Mouse (Mus musculus): ENCODE measurements at regions not wholly inside any gene's neighbourhood (a gene's known extent, or its start where the extent isn't known, plus 50 kb on each side); places are given as distances from the start of the nearest gene placed in this dataset.
"Not testable (repeated sequence)": the region's sequence is repeated elsewhere in the genome, so short reads cannot be mapped to it uniquely, and the experiment has no call there.

DNA sequence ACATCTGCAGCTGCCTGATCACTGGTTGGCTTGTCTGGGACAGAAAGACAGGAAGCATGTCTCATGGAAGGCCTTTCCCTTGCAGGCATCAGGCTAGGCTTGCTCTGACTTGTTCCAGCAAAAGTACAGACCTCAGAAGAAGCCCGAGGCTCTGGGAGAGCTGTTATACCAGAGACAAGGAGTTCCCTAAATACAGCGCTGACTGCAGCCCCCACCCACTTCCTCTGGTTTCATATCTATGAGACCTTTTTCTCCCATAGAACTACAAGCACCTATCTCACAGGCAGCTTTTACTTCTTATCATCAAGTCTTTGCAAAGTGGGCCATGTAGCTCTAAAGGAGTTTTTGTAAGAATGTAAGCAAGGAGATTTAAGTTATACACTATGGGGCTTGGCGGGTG lies 312.2 kb upstream of the Vmn1r3 start:
- not testable (repeated sequence) for DNase-seq (ENCODE audit: extremely low read depth, low read depth, low spot score); H3K9ac ChIP-seq (ENCODE audit: low read depth, low read length); H3K27ac ChIP-seq (replicated peaks; ENCODE audit: insufficient read depth, low read depth, low read length); H3K79me2 ChIP-seq (ENCODE audit: control insufficient read depth, insufficient read depth, low read length); H3K4me3 ChIP-seq (ENCODE audit: insufficient read depth, low read depth, low read length); H3K4me1 ChIP-seq (ENCODE audit: control insufficient read depth, insufficient read depth, low read length); H3K27me3 ChIP-seq (ENCODE audit: control insufficient read depth, insufficient read depth, low read length); H3K36me3 ChIP-seq (ENCODE audit: control insufficient read depth, insufficient read depth, low read length)
- WGBS: no CpG with 5 or more reads among the region's 3 CpGs

DNA sequence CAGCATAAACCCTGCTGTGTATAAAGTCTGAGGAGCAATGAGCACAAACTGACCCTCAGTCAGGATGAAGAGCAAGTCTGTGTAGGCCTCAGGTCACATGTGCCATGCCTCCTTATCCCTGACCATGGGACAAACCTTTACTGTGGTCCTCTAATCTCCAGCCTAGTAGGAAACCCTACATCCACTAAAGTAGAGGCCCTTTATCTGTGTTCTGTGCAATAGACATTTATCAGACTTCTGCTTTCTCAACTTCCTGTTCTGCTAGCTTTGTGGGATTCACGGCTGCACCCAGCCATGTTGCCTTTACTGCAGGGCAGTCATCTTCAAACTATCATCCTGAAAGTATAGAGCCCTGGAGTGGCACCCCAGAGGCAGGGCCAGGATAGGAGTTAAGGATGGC lies 310.8 kb upstream of the Vmn1r3 start:
- WGBS: 65% methylated on average over 1 of the region's 1 CpGs
- not testable (repeated sequence) for H3K27ac ChIP-seq (replicated peaks; ENCODE audit: insufficient read depth, low read depth, low read length); DNase-seq (ENCODE audit: extremely low read depth, low read depth, low spot score)

DNA sequence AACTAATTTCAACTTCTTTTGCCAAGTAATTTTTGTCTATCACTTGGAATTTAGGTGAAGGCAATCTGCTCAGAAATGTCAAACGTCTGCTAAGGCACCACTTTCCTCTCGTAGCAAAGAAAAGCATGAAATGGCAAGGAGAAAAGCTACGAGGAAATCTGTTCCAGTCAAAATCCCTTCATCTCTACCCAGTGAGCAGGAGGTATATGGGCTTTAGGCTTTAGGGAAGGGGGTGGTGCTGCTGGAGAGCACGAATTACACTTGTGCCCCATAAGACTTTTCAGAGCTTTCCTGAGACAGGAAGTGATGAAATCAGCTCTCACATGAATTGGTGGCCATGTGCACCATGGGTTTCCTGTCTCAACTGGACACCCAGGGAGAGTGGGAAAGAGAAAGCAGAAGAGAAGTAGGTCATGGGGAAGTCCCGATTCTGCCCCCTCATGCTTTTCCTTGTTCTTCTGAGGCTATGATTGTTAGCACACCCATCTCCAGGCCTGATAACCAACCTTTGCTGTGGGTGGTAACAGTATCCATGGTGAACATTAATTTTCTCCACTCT lies 309.0 kb upstream of the Vmn1r3 start:
- H3K4me1 ChIP-seq (ENCODE audit: control insufficient read depth, insufficient read depth, low read length); DNase-seq (ENCODE audit: extremely low read depth, low read depth, low spot score); H3K4me3 ChIP-seq (ENCODE audit: insufficient read depth, low read depth, low read length); H3K36me3 ChIP-seq (ENCODE audit: control insufficient read depth, insufficient read depth, low read length); H3K27ac ChIP-seq (replicated peaks; ENCODE audit: insufficient read depth, low read depth, low read length); H3K79me2 ChIP-seq (ENCODE audit: control insufficient read depth, insufficient read depth, low read length); H3K27me3 ChIP-seq (ENCODE audit: control insufficient read depth, insufficient read depth, low read length); H3K9ac ChIP-seq (ENCODE audit: low read depth, low read length): not testable (repeated sequence)
- WGBS: no CpG with 5 or more reads among the region's 5 CpGs

More for the DNA sequence above, 310.8 kb upstream of the Vmn1r3 start:
- H3K36me3 ChIP-seq (ENCODE audit: control insufficient read depth, insufficient read depth, low read length); H3K79me2 ChIP-seq (ENCODE audit: control insufficient read depth, insufficient read depth, low read length); H3K9ac ChIP-seq (ENCODE audit: low read depth, low read length); H3K4me3 ChIP-seq (ENCODE audit: insufficient read depth, low read depth, low read length); H3K4me1 ChIP-seq (ENCODE audit: control insufficient read depth, insufficient read depth, low read length); H3K27me3 ChIP-seq (ENCODE audit: control insufficient read depth, insufficient read depth, low read length): not testable (repeated sequence)

DNA sequence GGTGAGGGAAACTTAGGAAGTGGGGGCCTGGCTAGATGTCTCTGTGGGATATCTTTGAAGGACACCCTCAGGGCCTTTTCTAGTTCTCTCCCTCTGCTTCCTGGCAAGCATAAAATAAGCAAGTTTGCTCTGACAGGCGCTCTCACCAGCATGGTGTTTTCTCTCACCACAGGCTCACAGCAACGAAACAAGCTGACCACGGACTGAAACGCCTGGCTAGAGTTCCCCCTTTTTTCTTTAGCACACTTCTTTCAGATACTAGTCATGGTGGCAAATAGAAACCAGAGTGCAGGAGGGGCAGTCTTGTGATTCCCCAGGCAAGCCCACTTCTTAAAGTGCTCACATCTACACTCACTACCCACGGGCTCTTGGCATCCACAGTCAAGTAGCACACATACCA lies 305.7 kb upstream of the Vmn1r3 start:
- not testable (repeated sequence) for H3K4me3 ChIP-seq (ENCODE audit: insufficient read depth, low read depth, low read length); H3K27me3 ChIP-seq (ENCODE audit: control insufficient read depth, insufficient read depth, low read length); DNase-seq (ENCODE audit: extremely low read depth, low read depth, low spot score); H3K79me2 ChIP-seq (ENCODE audit: control insufficient read depth, insufficient read depth, low read length); H3K4me1 ChIP-seq (ENCODE audit: control insufficient read depth, insufficient read depth, low read length); H3K27ac ChIP-seq (replicated peaks; ENCODE audit: insufficient read depth, low read depth, low read length); H3K36me3 ChIP-seq (ENCODE audit: control insufficient read depth, insufficient read depth, low read length); H3K9ac ChIP-seq (ENCODE audit: low read depth, low read length)
- WGBS: no CpG with 5 or more reads among the region's 5 CpGs

DNA sequence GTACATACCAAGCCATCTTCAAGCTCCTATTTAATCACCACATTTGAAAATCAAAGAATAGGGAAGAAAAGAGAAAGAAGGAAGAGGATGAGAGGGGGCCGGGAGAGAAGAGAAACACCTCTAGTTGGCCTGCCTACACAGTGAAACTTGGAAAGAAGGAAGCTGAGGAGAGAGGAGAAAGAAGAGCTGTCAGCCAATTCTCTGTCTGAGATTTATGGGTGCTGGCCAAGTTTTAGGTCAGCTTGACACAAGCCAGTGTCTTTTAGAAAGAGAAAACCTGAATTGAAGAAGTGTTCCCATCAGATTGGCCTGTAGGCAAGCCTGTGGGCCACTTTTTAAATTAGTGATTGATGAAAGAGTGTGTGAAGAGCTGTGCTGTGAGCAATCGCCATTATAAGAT lies 296.9 kb upstream of the Vmn1r3 start:
- Histone ChIP-seq H3K27ac (replicated peaks; ENCODE audit: insufficient read depth, low read depth, low read length) (no peak overlapping the region), H3K79me2 (ENCODE audit: control insufficient read depth, insufficient read depth, low read length) (no peaks in the 10 kb centered on the region), H3K36me3 (ENCODE audit: control insufficient read depth, insufficient read depth, low read length) (no peaks in the 10 kb centered on the region), H3K4me1 (ENCODE audit: control insufficient read depth, insufficient read depth, low read length) (no peaks in the 10 kb centered on the region), H3K4me3 (ENCODE audit: insufficient read depth, low read depth, low read length) (no peak overlapping the region), H3K27me3 (ENCODE audit: control insufficient read depth, insufficient read depth, low read length) (no peaks in the 10 kb centered on the region), H3K9ac (ENCODE audit: low read depth, low read length) (no peak overlapping the region)
- WGBS: 81% methylated on average over 2 of the region's 2 CpGs
- DNase-seq (ENCODE audit: extremely low read depth, low read depth, low spot score): peak; percentile 3
- TF ChIP-seq POLR2A (IDR thresholded peaks at IDR 0.05; ENCODE audit: extremely low read depth, insufficient read depth, low read length) (no peak), CTCF (IDR thresholded peaks at IDR 0.05; ENCODE audit: low read depth, low read length) (no peak)

DNA sequence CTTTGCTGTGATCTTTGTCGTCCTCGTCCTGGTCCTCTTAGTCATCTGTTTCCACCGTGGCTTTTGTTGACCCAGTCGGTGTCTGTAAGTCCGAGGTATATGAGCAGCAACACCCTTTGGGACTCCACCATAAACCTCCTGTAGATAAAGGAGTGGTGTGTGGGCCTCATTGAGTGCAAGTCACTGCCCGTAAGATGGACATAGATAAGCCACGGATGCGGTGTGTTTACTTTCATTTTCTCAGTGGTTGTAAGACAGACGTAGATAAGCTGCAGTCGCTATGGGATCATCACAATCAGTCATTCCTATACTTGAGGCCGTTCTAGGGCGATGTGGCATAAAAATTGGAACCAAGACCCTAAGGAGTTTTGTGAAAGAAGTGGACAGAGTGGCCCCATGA lies 271.6 kb upstream of the Vmn1r3 start:
- Histone ChIP-seq H3K36me3 (ENCODE audit: control insufficient read depth, insufficient read depth, low read length) (no peaks in the 10 kb centered on the region), H3K79me2 (ENCODE audit: control insufficient read depth, insufficient read depth, low read length) (no peaks in the 10 kb centered on the region), H3K4me1 (ENCODE audit: control insufficient read depth, insufficient read depth, low read length) (no peaks in the 10 kb centered on the region), H3K27me3 (ENCODE audit: control insufficient read depth, insufficient read depth, low read length) (no peaks in the 10 kb centered on the region), H3K4me3 (ENCODE audit: insufficient read depth, low read depth, low read length) (no peak overlapping the region), H3K9ac (ENCODE audit: low read depth, low read length) (no peak overlapping the region), H3K27ac (replicated peaks; ENCODE audit: insufficient read depth, low read depth, low read length) (no peak overlapping the region)
- 94% methylated on average over 12 of the region's 12 CpGs for WGBS
- no peak for TF ChIP-seq CTCF (IDR thresholded peaks at IDR 0.05; ENCODE audit: low read depth, low read length)
- no peak for DNase-seq (ENCODE audit: extremely low read depth, low read depth, low spot score)

DNA sequence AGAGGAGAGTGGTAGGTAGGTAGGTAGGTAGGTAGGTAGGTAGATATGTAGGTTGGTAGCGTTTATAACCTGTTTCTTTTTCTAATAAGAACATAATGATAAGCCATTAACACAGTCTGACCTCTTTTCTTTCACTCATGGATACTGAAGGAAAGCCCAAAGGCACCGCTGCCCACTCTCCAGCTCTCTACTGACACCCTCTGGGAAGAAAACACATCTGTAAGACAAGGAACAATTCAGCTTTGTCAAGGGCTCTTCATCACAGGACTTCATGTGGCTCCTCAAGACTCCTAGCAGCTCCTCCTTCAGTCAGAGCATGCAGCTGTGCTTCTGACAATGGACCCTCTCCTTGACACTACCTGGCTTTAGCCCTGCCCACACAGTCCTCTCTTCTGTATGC lies 252.2 kb upstream of the Vmn1r3 start:
- not testable (repeated sequence) for H3K9ac ChIP-seq (ENCODE audit: low read depth, low read length); H3K36me3 ChIP-seq (ENCODE audit: control insufficient read depth, insufficient read depth, low read length); H3K4me3 ChIP-seq (ENCODE audit: insufficient read depth, low read depth, low read length); H3K27ac ChIP-seq (replicated peaks; ENCODE audit: insufficient read depth, low read depth, low read length); H3K27me3 ChIP-seq (ENCODE audit: control insufficient read depth, insufficient read depth, low read length); DNase-seq (ENCODE audit: extremely low read depth, low read depth, low spot score); H3K79me2 ChIP-seq (ENCODE audit: control insufficient read depth, insufficient read depth, low read length); H3K4me1 ChIP-seq (ENCODE audit: control insufficient read depth, insufficient read depth, low read length)
- WGBS: 84% methylated on average over 2 of the region's 2 CpGs

Data from liver, adult 2 months (tissue).